Mouse (Mus musculus): Measurements from ENCODE around the gene Tbkbp1. TPM values are rescaled to one million over a fixed set of nuclear protein-coding genes. Genes with fewer than 3 reads are reported as not detected.
"Not testable (repeated sequence)": the region's sequence is repeated elsewhere in the genome, so short reads cannot be mapped to it uniquely, and the experiment has no call there.

The Tbkbp1 gene
- 3.1 and 3.7 TPM in 2 replicates for polyA plus RNA-seq (2012; rRNA removed)

DNA sequence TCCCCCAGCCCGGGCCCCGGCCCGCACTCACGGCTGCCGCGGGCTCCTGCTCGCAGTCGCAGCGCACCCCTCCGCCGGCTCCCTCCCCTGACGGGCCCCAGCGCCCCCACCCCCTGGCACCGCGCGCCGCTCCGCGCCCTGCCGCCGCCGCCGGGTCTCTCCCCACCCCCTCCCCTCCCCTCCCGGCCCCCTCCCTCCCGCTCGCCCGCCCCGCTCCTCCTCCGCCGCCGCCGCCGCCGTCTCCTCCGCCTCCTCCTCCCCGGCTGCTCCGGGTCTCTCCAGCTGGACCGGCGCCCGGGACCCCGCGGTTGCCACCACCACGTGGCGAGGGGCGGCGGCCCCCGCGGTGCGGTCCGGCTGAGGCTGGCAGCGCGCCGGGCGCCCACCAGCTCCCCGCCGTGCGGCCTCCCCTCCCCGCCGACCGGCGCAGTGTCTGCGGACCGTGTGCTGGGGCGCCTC lies at the start of gene Tbkbp1:
Gene Tbkbp1, minus strand, starts transcription at position 153 of the 459 bp plus-strand sequence.
- under 1% methylated on average over 19 of the region's 64 CpGs for WGBS
- no peak for DNase-seq (ENCODE audit: low read depth, low spot score)

DNA sequence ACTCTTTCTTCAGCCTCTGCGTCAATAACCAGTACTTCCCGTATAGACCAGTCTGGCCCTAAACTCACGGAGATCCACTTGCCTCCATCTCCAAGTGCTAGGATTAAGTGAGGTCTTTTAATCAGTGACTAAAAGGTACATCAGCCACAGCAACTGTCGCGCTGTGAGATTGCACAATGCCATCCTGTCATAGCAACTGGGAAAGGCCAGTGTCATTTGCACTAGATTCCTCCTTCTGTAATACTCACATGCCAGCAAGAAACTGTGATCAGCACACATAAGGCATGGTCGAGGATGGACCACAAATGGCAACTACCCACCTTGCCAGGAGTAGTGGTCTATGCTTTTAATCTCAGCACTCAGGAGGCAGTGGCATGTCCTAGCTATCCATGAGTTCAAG lies 48.2 kb upstream of the Tbkbp1 start:
- WGBS, result 58% methylated on average over 6 of the region's 6 CpGs
- no peak for DNase-seq (ENCODE audit: low read depth, low spot score)

DNA sequence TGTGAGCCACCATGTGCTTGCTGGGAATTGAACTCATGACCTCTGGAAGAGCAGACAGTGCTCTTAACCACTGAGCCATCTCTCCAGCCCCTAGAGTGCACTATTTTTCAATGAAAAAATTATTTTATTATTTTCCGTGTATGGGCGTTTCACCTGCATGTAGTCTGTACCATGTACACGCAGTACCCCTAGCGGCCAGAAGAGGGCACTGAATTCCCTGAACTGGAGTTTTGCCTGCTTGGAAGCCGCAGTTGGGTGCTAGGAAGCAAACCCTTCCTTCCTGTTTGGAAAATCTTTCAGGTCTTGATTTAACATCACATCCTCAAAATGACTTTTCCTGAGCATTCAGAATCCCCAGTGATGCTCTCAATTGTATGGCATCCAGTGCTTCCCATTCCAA lies 47.3 kb upstream of the Tbkbp1 start:
- WGBS, result 26% methylated on average over 5 of the region's 5 CpGs
- no peak for DNase-seq (ENCODE audit: low read depth, low spot score)

DNA sequence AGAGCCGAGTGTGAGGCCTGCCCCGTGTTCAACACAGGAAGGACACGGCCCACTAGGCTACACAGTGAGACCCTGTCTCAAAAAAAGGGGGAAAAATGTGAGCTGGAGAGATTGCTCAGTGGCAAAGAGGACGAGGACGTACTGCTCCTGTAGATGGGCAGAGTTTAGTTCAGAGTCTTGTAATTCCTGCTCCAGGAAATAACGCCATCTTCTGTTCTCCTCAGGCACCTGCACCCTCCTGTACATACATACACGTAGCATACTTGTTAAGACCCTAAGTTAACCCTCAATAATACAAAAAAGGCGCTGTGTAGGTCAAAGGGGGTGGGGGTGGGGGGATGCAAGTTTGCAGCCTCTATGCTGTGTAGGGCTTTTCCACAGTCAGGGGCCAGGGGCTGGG lies 45.7 kb upstream of the Tbkbp1 start:
- WGBS, result 81% methylated on average over 8 of the region's 8 CpGs

DNA sequence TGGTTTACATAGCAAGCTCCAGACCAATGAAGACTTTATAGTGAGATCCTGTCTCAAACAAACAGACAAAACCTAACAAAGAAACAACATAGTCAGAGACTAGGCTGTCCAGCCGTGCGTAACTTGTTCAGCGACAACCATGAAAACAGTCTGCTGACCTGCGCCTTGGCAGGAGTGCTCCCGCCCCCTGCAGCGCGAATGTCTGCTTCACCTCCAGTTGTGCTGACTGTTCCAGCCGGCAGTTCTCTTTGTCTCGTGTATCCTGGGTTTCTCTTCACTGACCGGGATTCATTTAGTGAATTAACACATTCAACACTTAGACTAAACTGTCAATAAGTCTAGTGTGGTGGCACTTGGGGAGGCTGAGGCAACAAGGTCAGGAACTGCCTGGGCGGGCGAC lies 45.2 kb upstream of the Tbkbp1 start:
- no peak for DNase-seq (ENCODE audit: low read depth, low spot score)

More for the DNA sequence above, 45.7 kb upstream of the Tbkbp1 start:
- DNase-seq (ENCODE audit: low read depth, low spot score), result no peak

GRCm38 (mm10) chr11:97192621-97192951 lies 41.3 kb upstream of the Tbkbp1 start:
- no peak for DNase-seq (ENCODE audit: low read depth, low spot score)

More for the DNA sequence above, 45.2 kb upstream of the Tbkbp1 start:
- WGBS, result 85% methylated on average over 12 of the region's 12 CpGs

DNA sequence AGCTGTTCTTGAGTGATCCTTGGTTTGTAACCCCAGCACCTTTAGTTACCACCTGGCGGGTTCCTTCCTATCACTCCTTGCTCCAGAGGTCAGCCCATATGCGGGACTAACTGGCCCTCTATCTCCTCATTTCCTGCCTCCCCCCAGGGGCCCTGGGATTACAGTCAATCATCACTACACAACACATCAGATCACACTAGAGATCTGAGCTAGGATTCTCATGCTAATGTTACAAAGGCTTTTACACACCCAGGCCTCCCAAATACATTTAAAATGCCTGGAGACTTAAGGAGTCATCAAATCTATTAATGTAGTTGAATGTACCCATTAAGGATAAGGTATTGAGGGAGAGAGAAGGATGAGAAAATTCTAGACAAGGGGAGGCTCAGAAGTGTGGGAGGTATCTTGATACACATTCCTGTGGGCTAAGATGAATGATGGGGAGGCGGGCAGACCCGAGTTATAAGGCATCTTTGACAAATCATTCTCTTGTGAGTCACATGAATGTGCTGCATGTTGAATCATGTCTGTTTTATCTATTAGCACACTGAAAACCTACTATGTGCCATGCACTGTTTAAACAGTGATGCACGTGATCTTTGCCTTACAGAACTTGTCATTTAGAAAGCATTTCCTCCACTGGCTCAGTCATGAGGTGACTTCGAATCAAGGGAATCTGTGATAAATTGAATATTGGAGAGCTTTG lies 40.8 kb upstream of the Tbkbp1 start:
- DNase-seq (ENCODE audit: low read depth, low spot score), result no peak
- WGBS, result 84% methylated on average over 6 of the region's 6 CpGs

DNA sequence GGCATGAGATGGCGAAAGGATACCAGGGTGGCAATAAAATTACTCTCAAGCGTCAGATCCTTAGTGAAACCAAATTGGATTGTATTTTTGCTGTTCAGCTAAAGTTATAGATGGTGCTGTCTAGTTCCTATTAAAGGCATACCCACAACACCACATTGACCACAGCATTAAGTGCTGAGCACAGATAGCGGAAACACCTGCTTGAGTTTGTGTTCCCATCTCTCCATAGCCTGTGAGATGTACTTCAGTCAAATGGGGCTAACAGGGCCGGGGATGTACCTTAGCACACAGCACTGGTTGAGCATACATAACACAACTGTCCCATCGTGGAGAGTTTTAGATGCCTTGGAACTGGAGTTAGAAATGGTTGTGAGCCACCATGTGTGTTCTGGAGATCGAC lies 39.7 kb upstream of the Tbkbp1 start:
- WGBS, result 85% methylated on average over 6 of the region's 6 CpGs
- DNase-seq (ENCODE audit: low read depth, low spot score), result no peak

GRCm38 (mm10) chr11:97189645-97190044 lies 38.4 kb upstream of the Tbkbp1 start:
- DNase-seq (ENCODE audit: low read depth, low spot score), result not testable (repeated sequence)
- WGBS, result 83% methylated on average over 6 of the region's 6 CpGs

DNA sequence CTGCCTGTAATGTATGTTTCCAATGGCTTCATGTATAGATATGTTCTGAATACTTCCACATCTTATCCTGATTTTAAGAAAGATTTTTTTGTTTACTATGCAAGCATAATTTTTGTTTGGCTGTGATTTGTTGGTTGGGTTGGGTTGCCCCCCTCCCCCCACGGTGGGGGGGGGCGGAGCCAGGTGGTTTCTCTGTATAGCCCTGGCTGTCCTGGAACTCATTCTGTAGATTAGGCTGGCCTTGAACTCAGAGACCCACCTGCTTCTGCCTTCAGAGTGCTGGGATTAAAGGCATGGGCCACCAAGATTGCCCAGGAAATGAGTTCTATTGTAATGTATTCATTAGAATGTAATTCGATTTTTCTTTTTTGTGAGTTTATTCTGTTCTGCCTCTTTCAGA lies 37.9 kb upstream of the Tbkbp1 start:
- WGBS, result 31% methylated on average over 3 of the region's 3 CpGs
- DNase-seq (ENCODE audit: low read depth, low spot score), result no peak

DNA sequence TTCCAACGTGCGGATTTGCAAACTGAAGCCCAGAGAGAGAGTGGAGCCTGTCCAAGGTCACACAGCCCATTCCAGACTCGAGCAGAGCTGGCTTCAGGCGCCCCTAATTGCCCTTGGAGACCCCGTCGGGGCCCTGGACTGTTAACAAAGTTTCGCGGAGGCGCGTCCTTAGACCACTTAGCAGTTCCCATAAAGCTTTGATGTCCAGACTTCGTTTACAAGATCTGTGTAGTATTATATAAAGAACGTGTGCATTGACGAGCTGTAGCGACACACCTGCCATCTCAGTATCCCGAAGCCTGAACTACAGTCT lies 37.3 kb upstream of the Tbkbp1 start:
- WGBS, result under 1% methylated on average over 15 of the region's 15 CpGs
- no peak for DNase-seq (ENCODE audit: low read depth, low spot score)

DNA sequence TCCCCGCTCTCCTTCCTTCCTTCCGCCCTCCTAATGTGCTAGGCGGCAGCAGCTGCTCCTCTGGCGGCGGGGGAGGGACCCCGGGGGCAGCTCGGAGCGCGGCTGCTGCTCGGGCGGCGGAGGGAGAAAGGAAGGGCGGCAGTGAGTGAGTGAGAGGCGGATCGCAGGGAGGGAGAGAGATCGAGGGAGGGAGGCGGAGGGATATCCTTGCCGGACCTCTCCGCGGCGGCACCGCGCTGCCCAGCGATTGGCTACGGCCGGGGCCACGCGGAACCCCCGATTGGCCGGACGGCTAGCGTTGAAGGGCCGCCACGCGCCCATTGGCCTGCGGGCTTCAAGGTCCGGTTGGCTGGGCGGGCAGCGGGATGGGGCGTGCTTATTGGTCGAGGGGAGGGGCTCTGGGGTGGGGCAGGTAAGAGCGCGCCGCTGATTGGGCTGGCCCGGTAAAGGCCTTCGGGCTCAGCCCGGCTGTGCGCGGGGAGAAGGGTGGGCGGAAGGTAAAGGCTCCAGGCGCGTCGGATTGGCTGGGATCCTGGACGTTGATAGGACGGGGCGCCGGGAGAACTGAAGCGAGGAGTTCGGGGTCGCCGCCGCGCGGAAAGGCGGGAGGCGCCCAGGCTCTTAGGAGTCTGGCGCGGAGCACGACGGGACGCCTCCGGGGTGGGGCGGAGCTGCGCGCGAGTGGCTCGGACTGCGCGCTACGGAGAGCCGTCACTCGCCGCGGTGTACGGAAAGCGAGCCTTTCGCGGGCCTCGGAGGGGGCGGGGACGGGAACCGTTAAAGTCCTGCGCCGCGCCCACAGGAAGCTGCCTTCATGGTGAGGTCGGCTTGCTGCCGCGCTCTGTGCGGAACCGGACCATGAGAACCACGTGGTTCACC lies 36.7 kb upstream of the Tbkbp1 start, which contains the start of gene Kpnb1:
Gene Kpnb1, minus strand, starts transcription at position 118 of the 879 bp plus-strand sequence.
- 1% methylated on average over 101 of the region's 101 CpGs for WGBS
- DNase-seq (ENCODE audit: low read depth, low spot score), result peak; percentile 85

DNA sequence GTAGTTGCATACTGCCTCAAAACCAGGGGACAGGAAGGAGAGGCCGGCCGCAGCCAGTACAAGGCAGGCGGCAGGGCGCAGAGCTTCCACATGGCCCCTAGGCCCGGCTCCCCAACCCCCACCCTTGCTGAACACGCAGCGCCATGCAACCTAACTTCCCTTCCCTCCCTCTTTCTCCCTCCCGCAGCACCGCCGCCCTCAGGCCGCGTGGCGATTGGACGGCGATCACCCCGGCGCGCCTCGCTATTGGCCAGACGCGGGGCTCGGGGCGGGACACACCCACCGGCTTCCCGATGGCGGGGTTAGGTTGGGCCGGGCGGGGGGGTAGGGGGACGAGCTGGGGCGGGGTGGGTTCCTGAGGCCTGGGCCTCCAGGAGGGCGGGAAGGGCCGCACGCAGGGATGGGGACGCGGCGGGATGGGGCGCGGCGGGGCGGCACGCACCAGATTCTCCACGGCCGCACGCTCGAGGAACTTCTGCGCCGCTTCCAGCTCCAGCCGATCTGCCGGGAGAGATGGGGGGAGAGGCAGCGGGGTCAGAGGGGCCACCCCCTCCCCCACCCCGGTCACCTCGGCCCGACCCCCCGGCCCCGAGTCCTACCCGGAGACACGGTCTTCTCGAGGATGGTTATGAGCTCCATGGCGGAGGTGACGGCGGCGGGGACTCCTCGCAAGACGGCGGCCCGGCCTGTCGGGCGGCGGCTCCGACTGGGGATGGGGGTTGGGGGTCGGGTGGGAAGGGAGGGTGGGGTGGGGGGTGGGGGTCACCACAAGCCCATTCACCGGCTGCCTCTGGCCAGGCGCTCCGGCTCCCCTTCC lies 35.9 kb upstream of the Tbkbp1 start:
- 1% methylated on average over 66 of the region's 74 CpGs for WGBS
- DNase-seq (ENCODE audit: low read depth, low spot score), result peak; percentile 53

DNA sequence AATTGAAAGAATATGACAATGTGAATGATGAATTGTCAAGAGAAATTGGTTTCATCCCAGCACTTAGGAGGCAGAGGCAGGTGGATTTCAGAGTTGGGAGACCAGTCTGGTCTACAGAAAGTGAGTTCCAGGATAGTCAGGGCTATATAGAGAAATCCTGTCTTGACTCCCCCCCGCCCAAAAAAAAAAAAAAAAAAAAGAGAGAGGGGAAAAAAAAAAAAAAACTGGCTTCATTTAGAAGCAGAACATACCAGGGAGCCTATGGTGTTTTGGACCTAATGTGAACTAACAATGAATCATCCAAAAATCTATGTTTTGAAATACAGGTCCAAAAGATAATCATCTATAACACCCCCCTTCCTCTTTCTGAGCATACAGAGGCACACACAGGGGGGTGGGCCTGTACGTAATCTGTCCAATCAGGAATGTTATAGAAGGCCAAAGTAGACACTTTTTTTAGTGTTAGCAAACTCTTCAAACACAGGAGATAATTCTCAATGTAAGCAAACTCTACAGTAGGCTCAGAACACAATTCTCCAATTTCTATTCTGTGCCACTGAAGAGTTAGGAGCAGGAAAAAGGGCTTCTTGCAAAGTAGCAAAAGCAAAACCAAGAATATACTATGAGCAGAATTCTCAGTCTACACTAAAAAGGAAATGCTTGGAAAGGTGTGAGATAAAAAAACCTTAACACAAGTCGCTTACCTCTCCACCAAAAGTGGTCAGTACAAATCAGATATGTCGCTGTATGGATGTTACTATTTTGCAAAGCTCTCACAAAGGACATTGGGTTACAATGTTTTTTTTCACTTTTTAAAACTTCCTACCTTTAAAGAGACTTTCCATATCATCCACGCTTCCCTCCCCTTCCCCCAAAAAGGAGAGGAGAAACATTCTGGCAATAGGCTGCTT lies 34.7 kb upstream of the Tbkbp1 start:
- WGBS, result 58% methylated on average over 5 of the region's 5 CpGs

GRCm38 (mm10) chr11:97184875-97185274 lies 33.6 kb upstream of the Tbkbp1 start:
- 62% methylated on average over 5 of the region's 5 CpGs for WGBS
- DNase-seq (ENCODE audit: low read depth, low spot score), result no peak

More for the DNA sequence above, 34.7 kb upstream of the Tbkbp1 start:
- DNase-seq (ENCODE audit: low read depth, low spot score), result no peak

- DNase-seq (ENCODE audit: low read depth, low spot score), result no peak
- WGBS, result 41% methylated on average over 3 of the region's 3 CpGs
Measured at GRCm38 (mm10) chr11:97182446-97182845, 31.2 kb upstream of the Tbkbp1 start.

GRCm38 (mm10) chr11:97181061-97181460 lies 29.8 kb upstream of the Tbkbp1 start:
- 63% methylated on average over 5 of the region's 5 CpGs for WGBS
- no peak for DNase-seq (ENCODE audit: low read depth, low spot score)

DNA sequence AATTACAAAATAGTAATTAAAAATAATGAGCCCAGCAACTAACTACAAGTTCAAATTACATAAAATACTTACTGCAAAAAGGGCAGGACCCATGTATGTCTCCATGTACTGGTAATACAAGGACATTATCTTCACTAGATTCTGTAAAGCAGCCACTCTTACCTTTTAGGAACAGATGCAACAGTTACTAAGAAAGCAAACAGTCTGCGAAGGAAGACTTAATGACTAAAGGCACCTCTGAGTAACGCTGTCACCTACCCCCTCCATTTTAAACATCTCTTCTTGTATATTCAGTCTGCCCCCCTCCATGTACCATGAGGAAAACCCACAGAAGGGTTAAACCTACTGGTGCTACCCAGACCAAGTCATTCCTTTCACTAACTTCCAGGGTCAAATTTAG lies 26.9 kb upstream of the Tbkbp1 start:
- 96% methylated on average over 2 of the region's 2 CpGs for WGBS
- DNase-seq (ENCODE audit: low read depth, low spot score), result no peak

- WGBS, result 40% methylated on average over 3 of the region's 3 CpGs
- DNase-seq (ENCODE audit: low read depth, low spot score), result no peak
Measured at GRCm38 (mm10) chr11:97176851-97177250, 25.6 kb upstream of the Tbkbp1 start.

Data from large intestine, adult 2 months (tissue).